Mouse (Mus musculus) heart, embryonic 10.5 days (tissue): ENCODE measurements around the gene Sash1. TPM values are rescaled to one million over a fixed set of nuclear protein-coding genes. Genes with fewer than 3 reads are reported as not detected.
A peak's percentile ranks its signal among the peaks of the same experiment; 100 is the strongest.

Experiments used
- DNase-seq: peaks from one replicate; pipeline ENCODE4 v3.0.0-alpha.2; 2017; ENCODE audit warnings: low spot score
- H3K27ac ChIP-seq: fragments of 300-500 bp; sonication (generic); 2 replicates; pipeline ENCODE4 v1.5.1; 2016; ENCODE audit warnings: mild to moderate bottlenecking
- H3K27me3 ChIP-seq: fragments of 300-500 bp; sonication (generic); 2 replicates; pipeline ENCODE4 v1.6.1; 2016; ENCODE audit warnings: mild to moderate bottlenecking; ENCODE audit not compliant: poor library complexity, insufficient read depth, severe bottlenecking
- H3K36me3 ChIP-seq: fragments of 300-500 bp; sonication (generic); 2 replicates; pipeline ENCODE4 v1.6.1; 2016; ENCODE audit warnings: mild to moderate bottlenecking, moderate library complexity
- H3K4me1 ChIP-seq: fragments of 300-500 bp; sonication (generic); 2 replicates; pipeline ENCODE4 v1.6.1; 2016; ENCODE audit warnings: mild to moderate bottlenecking
- H3K4me3 ChIP-seq: fragments of 300-500 bp; sonication (generic); 2 replicates; pipeline ENCODE4 v1.5.1; 2016; ENCODE audit warnings: mild to moderate bottlenecking, moderate library complexity
- H3K9me3 ChIP-seq: fragments of 300-500 bp; sonication (generic); 2 replicates; pipeline ENCODE4 v1.6.1; 2016; ENCODE audit warnings: mild to moderate bottlenecking, moderate library complexity
- WGBS: fragments of 180-500 bp; shearing (Covaris S2); methylation state at CpG from one replicate; pipeline ENCODE4 v1.1.7; 2016; 5-methylcytosine and 5-hydroxymethylcytosine counted together
- polyA plus RNA-seq: library from polyadenylated mRNA; unstranded; fragments of >200 nt; fragmentation: Nextera tagmentation; extraction: Ambion mirVana; gene quantifications from 2 replicates; pipeline ENCODE4 v1.2.1, GENCODE M21; 2016

The Sash1 gene
- polyA plus RNA-seq, 1 experiment from 2014 or later: 2.7 TPM

DNA sequence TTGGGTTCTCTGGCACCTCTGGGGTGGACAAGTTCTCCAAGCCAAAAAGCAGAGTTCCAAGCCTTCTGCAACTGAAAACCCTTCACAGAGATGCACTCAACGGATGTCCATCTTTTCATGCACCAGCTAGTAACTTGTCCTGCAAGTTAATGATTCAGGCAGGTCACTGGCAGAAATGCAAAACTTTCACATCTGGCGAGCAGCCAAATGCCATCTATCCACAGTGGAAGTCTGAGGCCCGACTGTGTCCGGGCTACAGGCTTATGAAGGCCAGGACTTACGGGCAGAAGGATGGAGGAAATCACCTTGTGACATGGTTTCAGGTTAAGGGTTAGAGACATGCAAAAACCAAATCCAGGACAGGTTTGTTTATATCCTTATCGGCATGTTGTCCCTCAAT lies 88.0 kb downstream of the Sash1 start:
- WGBS: 86% methylated on average over 6 of the region's 6 CpGs
- H3K36me3 ChIP-seq: peaks cover 15% of the 10 kb centered on the region

DNA sequence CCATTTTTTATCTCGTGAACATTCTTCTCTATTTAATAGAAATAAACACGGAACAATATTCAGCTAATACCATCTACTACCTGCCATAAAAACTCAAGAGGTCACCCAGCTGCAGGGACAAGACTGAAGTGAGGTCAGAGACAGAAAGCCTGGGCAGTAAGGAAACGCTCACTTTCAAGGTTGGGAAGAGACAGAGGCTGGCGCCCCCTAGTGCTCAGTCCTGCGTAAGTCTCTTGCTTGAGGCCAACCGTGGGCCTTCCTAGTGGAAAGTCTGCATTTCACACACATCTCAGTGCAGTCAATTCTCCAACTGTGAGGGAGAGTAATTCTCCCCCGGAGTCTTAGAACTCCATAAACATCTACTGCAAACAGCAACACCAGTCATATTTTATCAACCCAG lies 90.5 kb downstream of the Sash1 start:
- peaks cover 15% of the 10 kb centered on the region for H3K36me3 ChIP-seq
- no peak overlapping the region for H3K4me3 ChIP-seq
- 44% methylated on average over 7 of the region's 7 CpGs for WGBS
- no peaks in the 10 kb centered on the region; the same call in 1 of the 2 replicates for H3K4me1 ChIP-seq
- no peaks in the 10 kb centered on the region for H3K27me3 ChIP-seq
- no peaks in the 10 kb centered on the region for H3K9me3 ChIP-seq
- H3K27ac ChIP-seq: no peak overlapping the region
- no peak for DNase-seq

More for the DNA sequence above, 88.0 kb downstream of the Sash1 start:
- Histone ChIP-seq H3K9me3 (no peaks in the 10 kb centered on the region), H3K27me3 (no peaks in the 10 kb centered on the region), H3K27ac (no peak overlapping the region), H3K4me1 (peaks cover 21% of the 10 kb centered on the region), H3K4me3 (no peak overlapping the region)
- no peak for DNase-seq

DNA sequence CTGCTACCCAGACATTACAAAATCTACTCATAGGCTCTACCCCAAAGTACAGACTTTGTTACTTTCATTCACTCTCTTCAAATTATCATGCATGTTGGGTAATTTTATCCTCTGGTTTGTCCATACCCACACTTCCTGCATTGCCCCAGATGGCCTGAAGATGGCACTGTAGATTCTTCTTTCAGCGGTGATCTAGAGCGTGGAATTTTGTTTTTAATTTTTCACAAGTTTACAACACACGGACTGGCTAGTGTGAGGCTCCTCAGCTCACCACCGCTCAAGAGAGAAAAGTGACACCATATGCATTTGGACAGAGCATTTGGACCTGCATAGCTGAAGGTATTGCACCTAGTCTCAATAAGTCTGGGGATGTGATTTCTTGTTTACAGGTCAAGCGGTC lies 93.5 kb downstream of the Sash1 start:
- no peak for DNase-seq
- no peak overlapping the region for H3K4me3 ChIP-seq
- no peaks in the 10 kb centered on the region; the same call in 1 of the 2 replicates for H3K36me3 ChIP-seq
- no peaks in the 10 kb centered on the region for H3K27me3 ChIP-seq
- H3K9me3 ChIP-seq: no peaks in the 10 kb centered on the region
- H3K4me1 ChIP-seq: peaks cover 4% of the 10 kb centered on the region; the same call in 1 of the 2 replicates
- no peak overlapping the region for H3K27ac ChIP-seq
- 75% methylated on average over 5 of the region's 5 CpGs for WGBS

DNA sequence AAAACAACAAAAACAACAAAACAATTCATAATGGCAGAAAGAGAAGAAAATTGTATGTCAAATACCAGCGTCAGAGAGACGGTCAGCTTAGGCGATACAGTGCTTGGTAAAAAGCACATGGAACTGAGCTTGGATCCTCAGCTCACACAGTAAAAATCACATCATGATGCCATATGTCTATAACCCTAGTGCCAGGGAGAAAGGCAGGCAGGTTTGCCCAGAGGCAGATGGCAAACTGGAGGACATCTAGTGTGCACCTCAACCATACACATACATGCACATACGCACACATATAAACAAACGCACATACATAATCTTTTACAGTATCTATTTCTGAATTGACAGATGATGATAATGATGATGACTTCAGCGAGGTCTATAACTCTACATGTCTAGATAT lies 96.8 kb downstream of the Sash1 start:
- Histone ChIP-seq H3K36me3 (peaks cover 3% of the 10 kb centered on the region; the same call in 1 of the 2 replicates), H3K9me3 (no peaks in the 10 kb centered on the region), H3K4me3 (no peak overlapping the region), H3K27me3 (no peaks in the 10 kb centered on the region), H3K27ac (no peak overlapping the region), H3K4me1 (peaks cover 12% of the 10 kb centered on the region; the same call in 1 of the 2 replicates)
- DNase-seq: no peak
- 92% methylated on average over 6 of the region's 6 CpGs for WGBS

DNA sequence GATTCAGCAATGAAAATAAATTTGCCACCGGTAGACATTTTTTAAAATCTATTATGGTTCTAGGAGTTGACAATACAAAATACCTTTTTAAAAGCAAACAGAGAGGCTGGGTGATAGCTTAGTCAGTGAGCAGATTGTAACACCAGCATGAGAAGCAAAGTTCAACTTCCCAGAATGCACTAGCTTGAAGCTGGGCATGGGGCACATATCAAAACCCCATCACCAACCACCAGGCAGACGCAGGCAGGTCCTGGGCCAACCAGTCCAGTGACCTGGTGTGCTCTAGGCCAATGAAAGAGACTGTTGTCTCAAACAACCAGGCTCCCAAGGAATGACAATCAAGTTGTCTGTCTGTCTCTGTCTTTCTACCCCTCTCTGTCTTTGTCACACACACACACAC lies 98.6 kb downstream of the Sash1 start:
- 67% methylated on average over 2 of the region's 2 CpGs for WGBS
- Histone ChIP-seq H3K4me3 (no peak overlapping the region), H3K36me3 (peaks cover 11% of the 10 kb centered on the region; the same call in 1 of the 2 replicates), H3K9me3 (no peaks in the 10 kb centered on the region), H3K27me3 (no peaks in the 10 kb centered on the region), H3K27ac (no peak overlapping the region), H3K4me1 (0 out of 2 replicates have a peak, but pooled peaks cover 12% of the 10 kb centered on the region)
- DNase-seq: no peak

DNA sequence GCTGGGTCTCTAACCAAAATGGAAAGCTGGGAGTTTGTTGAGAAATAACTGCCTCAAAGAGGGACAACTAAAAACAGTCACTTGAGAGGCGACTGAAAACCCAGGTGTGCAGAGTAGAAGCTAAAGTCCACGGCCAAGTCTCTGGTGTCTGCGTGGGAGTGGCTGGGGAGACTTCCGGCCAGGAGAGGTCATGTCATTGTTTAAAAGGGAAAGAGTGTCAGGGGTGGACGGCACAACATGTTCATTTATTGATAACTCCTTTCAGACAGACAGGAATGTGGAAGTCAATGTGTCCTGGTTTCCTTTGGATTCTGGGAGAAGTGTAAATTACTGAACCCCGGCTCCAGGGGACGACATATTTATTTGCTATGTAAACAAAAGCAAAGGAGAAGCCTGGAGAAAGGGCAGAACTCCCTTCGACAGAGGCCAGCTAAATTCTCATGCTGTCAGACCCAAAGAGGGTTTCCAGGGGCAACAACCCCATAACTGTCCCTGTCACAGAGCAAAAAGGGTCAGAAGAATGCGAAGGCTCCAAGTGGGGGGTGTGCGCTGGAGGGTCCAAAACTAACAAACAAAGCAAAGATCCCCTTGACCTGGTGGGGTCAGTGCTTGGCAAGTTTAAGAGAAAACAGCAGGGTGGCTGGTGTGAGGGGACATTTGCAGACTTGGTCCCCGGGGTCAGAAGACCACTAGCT lies 100.3 kb downstream of the Sash1 start:
- Histone ChIP-seq H3K4me3 (no peak overlapping the region), H3K9me3 (no peaks in the 10 kb centered on the region), H3K36me3 (peaks cover 12% of the 10 kb centered on the region; the same call in 1 of the 2 replicates), H3K27ac (no peak overlapping the region), H3K27me3 (no peaks in the 10 kb centered on the region), H3K4me1 (0 out of 2 replicates have a peak, but pooled peaks cover 12% of the 10 kb centered on the region)
- WGBS: 49% methylated on average over 11 of the region's 11 CpGs
- DNase-seq: no peak

DNA sequence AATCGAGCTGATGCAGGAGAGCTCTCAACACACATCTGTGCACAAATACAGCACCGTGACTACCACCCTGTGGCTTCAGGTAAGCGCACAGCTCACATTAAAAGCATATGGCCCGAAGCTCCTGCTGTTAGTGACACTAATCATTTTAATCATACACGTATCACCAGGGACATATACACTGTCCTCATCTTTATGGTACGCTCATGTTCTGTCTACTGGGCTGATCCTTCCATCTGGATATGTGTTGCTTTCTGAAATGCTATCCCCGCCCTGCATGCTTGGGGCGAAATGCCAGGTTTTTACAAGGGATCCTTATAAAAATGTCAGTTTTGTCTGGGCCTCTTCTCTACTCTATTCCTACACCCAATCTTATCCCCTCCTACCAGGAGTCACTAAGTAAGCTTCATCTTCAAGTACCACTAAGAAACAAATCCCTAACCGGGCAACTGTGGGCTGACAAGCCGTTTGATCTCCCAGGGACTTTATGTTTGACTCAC lies 103.9 kb downstream of the Sash1 start:
- Histone ChIP-seq H3K4me3 (no peak overlapping the region), H3K27me3 (no peaks in the 10 kb centered on the region), H3K27ac (no peak overlapping the region), H3K4me1 (0 out of 2 replicates have a peak, but pooled peaks cover 7% of the 10 kb centered on the region), H3K36me3 (peaks cover 20% of the 10 kb centered on the region; the same call in 1 of the 2 replicates), H3K9me3 (no peaks in the 10 kb centered on the region)
- 90% methylated on average over 10 of the region's 10 CpGs for WGBS
- DNase-seq: no peak

DNA sequence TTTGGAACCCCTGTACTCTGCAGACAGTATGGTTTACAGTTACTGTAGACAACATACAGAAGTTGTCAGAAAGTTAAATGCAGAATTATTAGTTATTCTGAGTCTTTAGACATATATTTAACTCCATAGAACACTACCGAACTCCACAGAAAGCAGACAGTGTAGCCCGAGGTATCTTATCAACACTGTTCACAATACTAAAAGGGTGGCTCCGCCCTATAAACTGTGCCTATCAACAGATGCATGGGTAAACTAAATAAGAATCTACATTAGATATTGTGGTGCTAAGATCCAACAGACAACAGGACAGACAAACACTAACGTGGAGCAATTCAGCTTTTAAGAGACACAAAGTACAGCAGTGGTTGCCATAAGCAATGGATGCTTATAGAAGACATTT lies 106.0 kb downstream of the Sash1 start:
- Histone ChIP-seq H3K27me3 (no peaks in the 10 kb centered on the region), H3K4me3 (no peak overlapping the region), H3K9me3 (no peaks in the 10 kb centered on the region), H3K4me1 (no peaks in the 10 kb centered on the region), H3K27ac (no peak overlapping the region), H3K36me3 (peaks cover 31% of the 10 kb centered on the region)
- 85% methylated on average over 4 of the region's 4 CpGs for WGBS
- no peak for DNase-seq

DNA sequence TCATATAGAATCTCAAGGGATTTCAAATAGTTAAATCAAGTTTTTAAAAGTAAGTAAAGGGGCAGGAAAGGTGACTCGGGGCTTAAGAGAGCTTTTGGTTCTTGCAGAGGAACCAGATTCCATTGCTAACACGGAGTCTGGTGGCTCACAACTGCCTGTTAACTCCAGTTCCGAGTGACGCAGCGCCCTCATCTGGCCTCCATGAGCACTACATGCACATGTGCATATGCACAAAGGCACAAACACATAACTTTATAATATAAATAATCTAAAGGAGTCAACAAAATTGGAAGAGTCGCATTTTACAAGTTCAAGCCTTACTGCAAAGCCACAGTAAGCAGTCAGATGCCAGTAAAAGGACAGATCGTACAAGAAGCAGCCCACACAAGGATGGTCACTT lies 107.0 kb downstream of the Sash1 start:
- Histone ChIP-seq H3K4me3 (no peak overlapping the region), H3K27me3 (no peaks in the 10 kb centered on the region), H3K27ac (no peak overlapping the region), H3K4me1 (no peaks in the 10 kb centered on the region), H3K9me3 (no peaks in the 10 kb centered on the region), H3K36me3 (peaks cover 26% of the 10 kb centered on the region)
- 84% methylated on average over 7 of the region's 7 CpGs for WGBS
- no peak for DNase-seq

DNA sequence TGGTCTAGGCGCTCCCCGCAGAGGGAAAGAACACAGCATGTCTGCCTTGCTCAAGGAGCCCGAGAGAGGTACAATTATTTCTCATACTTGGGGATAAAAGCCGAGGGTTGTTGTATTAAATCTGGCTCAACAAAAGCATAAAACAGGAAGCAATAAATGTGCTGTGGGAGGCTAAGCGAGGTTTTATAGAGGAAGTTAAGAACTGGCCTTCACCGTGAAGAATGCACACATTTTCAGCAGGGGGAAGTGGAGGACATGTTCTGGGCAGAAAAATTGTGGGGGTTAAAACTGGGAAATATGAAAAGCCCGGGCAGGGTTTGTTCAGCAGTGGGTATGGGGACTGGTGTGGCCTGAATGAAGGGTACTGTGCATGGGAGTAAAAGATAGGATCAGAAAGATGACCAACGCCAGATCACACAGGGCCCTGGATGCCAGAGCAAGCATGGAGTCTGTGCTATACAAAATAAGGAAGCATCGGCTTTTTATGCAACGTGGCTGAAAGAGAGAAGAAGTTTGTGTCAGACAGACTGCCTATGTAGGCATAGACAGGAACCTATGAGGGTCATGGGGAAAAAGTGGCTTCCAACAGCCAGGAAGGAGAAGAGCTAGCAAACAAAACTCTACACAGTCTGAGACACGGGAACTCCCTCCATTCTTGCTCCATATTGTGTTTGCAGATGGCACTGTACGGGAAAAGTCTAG lies 108.2 kb downstream of the Sash1 start:
- no peak overlapping the region for H3K27ac ChIP-seq
- DNase-seq: no peak
- peaks cover 6% of the 10 kb centered on the region for H3K4me1 ChIP-seq
- H3K9me3 ChIP-seq: no peaks in the 10 kb centered on the region
- peaks cover 21% of the 10 kb centered on the region for H3K36me3 ChIP-seq
- WGBS: 90% methylated on average over 12 of the region's 12 CpGs
- H3K27me3 ChIP-seq: no peaks in the 10 kb centered on the region
- no peak overlapping the region for H3K4me3 ChIP-seq

DNA sequence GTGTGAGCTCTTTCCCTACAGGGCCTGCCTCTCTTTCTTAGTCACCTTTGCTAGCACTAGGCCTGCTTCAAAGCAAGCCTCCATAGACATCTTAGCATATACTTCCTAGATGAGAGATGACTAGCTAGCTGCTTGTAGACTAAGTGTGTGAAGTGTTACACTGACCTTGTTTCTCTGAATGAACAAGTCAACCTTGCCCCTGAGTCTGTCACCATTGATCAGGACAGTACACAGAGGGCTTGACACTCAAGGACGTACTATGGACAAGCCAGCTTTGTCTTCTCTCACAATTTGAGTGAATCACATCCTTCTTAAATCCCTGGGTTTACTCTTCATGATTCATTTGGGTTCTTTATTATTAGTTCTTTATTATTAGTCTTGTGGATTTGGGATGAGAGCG lies 109.1 kb downstream of the Sash1 start:
- Histone ChIP-seq H3K4me1 (peaks cover 15% of the 10 kb centered on the region), H3K4me3 (no peak overlapping the region), H3K27ac (no peak overlapping the region), H3K27me3 (no peaks in the 10 kb centered on the region), H3K36me3 (peaks cover 21% of the 10 kb centered on the region), H3K9me3 (no peaks in the 10 kb centered on the region)
- 94% methylated on average over 2 of the region's 2 CpGs for WGBS
- no peak for DNase-seq

DNA sequence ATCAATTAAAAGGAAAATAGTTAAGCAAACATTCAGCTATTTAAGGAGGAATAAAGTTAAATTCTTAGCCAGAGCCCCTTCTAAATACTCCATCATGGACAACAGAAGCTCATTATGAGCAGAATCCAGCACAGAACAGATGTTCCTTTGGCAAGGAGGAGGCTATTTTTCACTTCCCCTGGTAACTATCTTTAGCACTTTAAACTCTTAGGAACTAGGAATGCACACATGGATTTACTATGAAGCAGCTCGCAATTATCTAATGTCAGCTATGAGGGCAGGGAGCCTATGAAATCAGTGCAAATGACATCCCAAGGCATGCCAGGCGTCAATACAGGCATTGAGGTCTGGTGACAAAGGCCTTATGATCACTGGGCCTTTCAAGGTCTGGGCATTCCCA lies 110.1 kb downstream of the Sash1 start:
- Histone ChIP-seq H3K36me3 (peaks cover 22% of the 10 kb centered on the region), H3K27ac (no peak overlapping the region), H3K4me1 (peaks cover 16% of the 10 kb centered on the region), H3K9me3 (no peaks in the 10 kb centered on the region), H3K27me3 (no peaks in the 10 kb centered on the region), H3K4me3 (no peak overlapping the region)
- no peak for DNase-seq
- WGBS: 74% methylated on average over 2 of the region's 2 CpGs

DNA sequence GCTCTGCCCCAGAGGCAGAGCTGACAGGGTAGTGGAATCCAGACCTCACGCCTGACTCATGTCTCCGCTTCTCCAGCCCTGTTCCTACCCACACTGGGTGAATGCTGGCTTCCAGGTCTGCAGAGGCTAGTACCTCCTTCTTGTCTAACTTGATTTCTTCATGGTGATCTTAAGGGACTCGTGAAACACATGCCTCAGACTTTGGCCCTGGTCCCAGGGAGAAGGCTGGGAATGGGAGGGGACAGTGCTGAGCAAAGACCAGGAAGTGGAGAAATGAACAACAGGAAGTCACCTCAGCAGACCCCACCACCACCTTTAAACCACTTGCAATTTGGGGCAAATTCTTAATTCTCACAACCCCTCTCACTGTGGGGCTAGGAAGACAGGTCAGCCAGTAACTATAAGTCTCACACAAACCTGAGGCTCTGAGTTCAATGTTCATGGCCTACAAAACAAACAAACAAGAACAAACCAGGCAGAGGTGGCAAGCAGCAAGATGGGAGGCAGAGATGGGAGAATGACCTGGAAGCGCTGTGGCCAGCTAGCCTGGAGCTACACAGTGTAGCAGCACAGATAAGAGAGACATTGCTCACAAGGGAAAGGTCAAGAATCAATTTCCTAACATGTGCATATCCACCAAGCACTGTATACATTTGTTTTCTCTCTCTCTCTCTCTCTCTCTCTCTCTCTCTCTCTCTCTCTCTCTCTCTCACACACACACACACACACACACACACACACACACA lies 113.2 kb downstream of the Sash1 start:
- 65% methylated on average over 4 of the region's 4 CpGs for WGBS
- peak overlapping the region; percentile 66 for H3K27ac ChIP-seq
- H3K36me3 ChIP-seq: peaks cover 25% of the 10 kb centered on the region

More for the DNA sequence above, 113.2 kb downstream of the Sash1 start:
- no peak for DNase-seq
- Histone ChIP-seq H3K4me3 (no peak overlapping the region), H3K27me3 (no peaks in the 10 kb centered on the region), H3K4me1 (peaks cover 16% of the 10 kb centered on the region), H3K9me3 (no peaks in the 10 kb centered on the region)
